Mouse (Mus musculus) T-helper 17 cell (primary cell): ENCODE results near the gene Trove2.
"Not testable (repeated sequence)": the region's sequence is repeated elsewhere in the genome, so short reads cannot be mapped to it uniquely, and the experiment has no call there.

Source experiments
- in situ Hi-C, 2 experiments: fragments of 300-600 bp; cut with MboI, MseI; formaldehyde crosslinking; loops; 1 replicate in 1 of 2; 2 replicates in 1 of 2; pipeline ENCODE4 v1.15.1; 2025; ENCODE audit warnings: high pct_unique_total_duplicates in 2 of 2

The Trove2 gene

DNA sequence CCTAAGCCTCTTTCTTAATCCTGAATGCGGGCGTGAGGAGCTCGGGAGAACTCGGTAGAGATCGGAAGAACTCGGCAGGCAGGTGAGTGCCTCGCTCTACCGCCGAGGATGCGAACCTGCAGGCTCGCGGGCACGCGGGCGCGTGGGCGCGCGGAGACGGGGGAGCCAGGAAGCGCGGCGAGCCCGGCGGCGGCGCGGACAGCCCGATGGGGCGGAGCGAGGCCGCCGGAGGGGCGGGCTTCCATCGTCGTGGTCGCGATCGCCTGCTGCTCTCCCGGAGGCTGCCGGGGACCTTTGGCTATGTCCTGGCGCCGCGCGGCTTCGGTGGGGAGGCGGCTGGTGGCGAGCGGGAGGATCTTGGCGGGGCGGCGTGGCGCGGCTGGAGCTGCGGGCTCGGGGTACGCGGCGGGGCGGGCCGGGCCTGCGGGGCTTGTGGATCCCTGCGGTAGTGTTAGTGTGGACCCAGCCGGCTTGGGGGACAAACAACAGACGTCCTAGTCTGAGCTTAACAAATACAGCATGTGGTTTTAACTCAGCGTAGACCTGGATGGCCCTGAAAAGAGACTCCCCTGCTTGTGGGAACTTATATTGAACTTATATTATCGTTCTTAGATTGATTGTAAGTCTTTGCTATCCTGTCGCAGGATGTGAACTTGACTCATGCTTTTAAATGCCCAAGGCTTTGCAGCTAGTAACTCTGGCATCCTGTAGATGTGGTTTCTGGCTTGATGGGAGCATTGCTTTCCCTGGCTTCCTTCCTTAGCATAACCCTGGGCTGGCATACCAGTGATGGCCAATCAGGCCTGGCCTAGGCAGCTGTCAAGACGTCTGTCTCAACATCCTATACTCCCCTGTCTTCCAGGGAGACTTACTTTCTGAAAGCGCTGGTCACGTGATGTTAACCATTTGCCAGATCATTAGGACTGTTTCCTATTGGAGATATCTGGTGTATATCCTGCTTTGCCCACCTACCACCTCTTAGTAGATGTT, 37.2 kb downstream of the Trove2 start:
- in situ Hi-C loops, result loop anchor here (5.0 to 10.0 kb wide), 3 partner anchors 37 to 1595 kb away; partner anchors contain the start of gene Cdc73 (in 1 of the 2)

DNA sequence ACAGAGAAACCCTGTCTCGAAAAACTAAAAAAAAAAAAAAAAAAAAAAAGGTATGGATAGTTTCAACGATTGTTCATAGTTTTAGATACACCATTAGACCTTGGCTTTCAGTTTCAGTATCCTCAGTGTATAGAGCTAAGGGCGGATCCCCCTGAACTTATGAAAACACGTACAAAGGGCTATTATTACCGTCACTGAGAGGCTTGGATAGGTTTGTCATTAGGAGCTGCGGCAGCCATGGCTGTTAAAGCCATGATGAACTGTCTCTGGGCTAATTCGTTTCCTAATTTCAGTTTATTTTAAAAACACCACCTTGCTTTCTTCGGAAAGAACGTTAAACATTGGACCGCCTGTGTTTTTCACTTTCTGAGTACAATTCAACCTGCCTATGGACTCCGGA, 38.1 kb downstream of the Trove2 start:
- in situ Hi-C loops, result loop anchor here (5.0 kb wide), 2 partner anchors 37 to 202 kb away; partner anchors contain the start of gene Cdc73 (in 1 of the 2)

DNA sequence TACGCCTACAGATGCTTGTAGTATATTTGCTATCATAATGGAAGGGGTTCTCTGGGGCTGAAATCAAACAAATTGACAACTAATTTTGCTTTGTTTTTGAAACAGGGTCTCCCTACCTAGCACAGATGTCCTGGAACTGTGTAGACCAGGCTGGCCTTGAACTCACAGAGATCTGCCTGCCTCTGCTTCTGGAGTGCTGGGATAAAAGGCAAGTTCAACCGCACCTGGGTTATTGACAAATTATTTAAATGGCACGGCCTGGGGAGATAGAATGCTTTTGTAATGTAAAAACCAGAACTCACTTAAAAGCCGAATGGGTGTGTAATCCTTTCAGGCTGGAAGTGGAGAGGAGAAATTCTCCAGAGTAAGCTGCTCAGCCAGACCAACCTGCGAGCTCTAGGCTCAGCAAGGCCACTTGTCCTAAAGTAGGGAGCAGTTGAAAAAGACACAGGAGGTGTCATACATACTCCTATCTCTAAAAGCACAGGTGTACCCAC, 42.9 kb downstream of the Trove2 start:
- in situ Hi-C loops, result no loop called here

DNA sequence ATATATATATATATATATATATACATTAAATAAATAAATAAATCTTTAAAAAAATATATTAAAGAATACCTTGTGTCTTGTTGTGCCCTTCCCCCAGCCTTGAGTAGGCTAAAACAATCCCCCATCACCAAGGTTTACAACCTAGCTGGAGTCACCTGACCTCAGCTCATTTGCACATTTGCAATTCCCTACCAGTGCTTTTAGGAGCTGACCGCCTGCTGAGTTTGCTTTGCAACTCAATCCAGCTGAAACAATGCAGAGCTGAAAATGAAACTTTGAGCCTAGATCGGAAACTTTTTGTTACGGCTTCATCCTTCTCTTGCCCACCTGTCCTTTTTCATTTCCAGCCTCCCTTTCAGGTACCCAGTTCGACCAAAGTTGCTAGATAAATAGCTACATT, 45.2 kb downstream of the Trove2 start:
- in situ Hi-C loops, result no loop called here

DNA sequence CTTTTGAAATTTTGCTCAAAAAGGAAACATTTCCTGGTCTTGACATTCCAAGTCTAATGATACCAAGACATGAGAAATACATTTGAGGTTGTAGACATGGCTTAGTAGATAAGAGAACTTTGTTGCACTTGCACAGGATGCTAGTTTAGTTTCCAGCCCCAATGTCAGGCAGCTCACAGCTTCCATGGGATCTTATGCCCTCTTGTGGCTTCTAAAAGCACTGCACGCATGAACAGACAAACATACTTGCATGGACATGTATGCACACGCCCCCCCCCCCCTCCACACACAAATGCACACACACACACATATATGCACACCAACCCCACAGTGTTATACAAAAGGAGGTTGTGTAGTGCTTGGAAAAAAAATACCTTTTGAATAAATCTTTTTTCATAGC, 46.0 kb downstream of the Trove2 start:
- in situ Hi-C loops, result no loop called here

DNA sequence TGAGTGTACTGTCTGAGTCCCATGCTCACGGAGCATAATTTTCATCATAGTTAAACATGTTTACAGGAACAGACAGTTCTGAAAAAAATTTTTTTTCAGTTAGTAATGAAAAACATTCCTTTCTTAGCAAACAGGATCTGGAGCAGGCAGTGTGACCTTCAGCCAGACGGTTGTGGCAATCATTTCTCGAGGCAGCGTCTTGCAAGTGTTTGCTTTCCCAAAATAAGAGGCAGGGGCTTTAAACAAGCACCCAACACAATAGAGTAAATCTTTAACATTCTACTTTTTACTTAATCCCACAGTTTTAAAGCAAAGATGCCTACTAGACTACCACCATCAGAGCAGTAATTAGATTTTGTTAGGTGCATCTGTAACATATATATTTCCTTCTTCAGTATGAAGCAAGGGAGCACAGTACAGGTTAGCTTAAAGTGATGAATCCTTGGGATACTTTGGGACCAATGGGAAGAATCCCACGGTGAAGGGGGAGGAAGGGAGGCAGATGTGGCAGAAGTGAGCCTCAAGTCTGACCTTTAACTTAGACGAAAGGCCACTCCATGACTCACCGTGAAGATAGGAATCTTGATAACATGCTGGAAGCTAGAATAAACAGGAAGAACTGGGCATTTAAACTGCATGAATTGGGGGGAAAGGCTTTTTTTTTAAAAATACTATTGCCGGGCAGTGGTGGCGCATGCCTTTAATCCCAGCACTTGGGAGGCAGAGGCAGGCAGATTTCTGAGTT, 49.0 kb downstream of the Trove2 start:
- in situ Hi-C loops, result no loop called here

DNA sequence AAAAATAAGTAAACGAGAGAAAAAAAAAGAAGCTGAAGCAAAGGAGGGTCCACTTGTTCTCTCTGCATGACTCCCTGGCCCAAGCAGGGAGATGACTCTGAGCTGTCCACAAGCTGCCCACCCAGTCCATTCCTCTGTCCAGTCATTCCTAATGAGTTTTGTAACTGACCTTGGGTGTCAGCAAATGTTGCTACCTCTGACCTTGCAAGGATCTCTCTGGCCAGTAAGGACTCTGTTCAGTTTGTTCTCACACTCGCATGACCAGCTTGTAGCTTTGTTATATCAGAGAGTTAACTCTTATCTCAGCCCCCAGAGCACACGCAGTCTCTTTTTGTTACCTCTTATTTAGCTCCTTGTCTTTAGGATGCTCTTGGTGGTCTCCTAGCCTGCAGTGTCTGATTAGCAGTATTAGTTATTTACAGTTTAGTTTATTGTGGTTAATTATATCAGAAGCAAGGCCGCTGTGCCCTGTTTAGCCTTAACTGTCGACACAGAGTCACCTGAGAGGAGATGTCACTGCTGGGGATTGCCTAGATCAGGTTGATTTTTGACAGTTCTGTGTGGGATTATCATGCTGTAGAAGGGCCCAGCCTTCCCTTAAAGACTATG, 52.3 kb downstream of the Trove2 start:
- in situ Hi-C loops, result no loop called here

DNA sequence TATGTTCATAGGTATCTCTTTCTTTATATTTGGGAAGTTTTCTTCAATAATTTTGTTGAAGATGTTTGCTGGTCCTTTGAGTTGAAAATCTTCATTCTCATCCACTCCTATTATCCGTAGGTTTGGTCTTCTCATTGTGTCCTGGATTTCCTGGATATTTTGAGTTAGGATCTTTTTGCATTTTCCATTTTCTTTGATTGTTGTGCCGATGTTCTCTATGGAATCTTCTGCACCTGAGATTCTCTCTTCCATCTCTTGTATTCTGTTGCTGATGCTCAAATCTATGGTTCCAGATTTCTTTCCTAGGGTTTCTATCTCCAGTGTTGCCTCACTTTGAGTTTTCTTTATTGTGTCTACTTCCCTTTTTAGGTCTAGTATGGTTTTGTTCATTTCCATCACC, 60.8 kb downstream of the Trove2 start, which contains the start of gene Glrx2:
Glrx2 (plus strand) TSS at position 301 of the 400 bp plus-strand sequence.
- in situ Hi-C loops, result not testable (repeated sequence)

DNA sequence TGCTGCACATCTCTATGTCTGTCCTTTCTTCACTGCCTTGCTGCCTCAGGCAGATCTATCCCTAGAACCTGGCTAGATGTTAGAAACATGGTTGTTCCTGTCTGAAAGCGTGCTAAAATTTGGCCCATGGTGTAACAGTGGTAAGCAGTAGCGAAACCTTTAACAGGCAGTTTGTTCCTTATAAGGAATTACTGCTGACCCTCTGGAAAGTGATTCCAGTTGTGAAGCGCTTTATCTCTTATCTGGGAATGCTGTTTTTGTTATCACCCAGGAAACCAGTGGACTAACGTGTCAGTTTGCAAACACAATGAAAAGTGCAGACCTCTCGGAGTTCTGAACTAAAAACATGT, 66.3 kb downstream of the Trove2 start:
- in situ Hi-C loops, result no loop called here

DNA sequence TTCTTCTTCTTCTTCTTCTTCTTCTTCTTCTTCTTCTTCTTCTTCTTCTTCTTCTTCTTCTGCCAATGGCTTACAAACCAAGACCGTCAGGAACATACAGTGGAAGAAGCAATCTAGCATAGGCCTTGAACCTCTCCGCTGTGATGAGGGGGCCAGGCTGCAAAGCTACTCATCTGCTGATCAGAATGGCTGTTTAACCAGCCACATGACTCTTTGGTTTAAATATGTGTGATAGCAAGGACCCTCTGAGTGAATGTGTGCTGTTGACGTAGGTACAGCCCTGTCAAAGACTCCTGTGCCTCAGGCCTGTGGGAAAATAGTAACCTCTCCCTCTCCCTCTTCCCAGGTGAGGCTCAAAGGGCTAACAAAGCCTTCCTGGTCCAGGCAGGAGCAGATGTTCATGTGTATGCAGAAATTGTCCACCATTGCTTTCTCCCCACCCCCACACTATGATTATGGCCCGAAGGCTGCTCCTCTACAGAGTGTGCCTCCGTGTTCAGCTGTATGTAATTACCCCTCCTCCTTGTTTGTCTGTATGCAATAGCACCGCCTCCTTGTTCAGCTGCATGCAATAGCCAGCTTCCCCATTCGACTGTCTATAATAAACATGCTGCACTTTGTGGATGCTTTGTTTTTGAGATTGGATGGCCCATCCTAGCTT, 66.8 kb downstream of the Trove2 start:
- in situ Hi-C loops, result loop anchor here in 1 of 2 experiments (5.0 to 10.0 kb wide), 2 partner anchors 62 to 295 kb away; partner anchors contain the start of gene Rgs2

DNA sequence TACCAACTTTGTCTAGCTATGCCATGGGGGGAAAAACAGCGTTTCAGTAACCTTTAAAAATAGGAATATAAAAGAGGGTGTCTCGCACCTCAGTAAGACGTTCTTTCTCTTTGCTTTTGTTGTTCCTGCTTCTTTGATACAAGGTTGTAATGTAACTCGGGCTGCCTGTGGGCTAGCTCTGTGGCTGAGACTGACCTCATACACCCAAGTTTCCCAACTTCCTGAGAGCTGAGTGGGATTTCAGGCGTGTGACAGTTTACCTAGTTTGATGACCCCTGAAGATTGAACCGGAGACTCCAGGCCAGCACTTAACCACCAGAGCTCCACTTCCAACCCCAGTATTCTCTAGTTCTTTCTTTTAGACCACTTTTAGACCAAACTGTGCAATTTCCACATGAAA, 68.5 kb downstream of the Trove2 start:
- in situ Hi-C loops, result loop anchor here in 1 of 2 experiments (5.0 to 10.0 kb wide), 2 partner anchors 64 to 296 kb away; partner anchors contain the start of gene Rgs2

DNA sequence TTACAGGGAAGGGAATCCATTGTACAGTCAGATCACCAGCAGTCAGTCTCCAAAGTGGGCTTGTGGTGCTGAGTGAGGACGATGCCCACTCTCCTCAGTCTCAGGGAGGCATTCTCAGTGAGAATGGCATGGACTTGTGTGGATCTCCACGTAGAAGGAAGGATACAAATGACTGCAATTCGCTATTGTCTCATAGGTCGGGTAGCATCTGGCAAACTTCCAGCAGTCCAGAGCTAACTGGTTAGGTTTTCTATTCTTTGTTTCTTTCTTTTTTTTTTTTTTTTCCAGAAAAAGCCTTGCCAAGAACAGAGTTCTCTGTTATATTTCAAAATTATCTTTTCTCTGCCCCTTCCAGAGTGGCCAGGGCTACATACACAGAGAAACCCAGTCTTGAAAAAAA, 69.9 kb downstream of the Trove2 start:
- in situ Hi-C loops, result loop anchor here in 1 of 2 experiments (5.0 to 10.0 kb wide), 2 partner anchors 65 to 298 kb away; partner anchors contain the start of gene Rgs2

DNA sequence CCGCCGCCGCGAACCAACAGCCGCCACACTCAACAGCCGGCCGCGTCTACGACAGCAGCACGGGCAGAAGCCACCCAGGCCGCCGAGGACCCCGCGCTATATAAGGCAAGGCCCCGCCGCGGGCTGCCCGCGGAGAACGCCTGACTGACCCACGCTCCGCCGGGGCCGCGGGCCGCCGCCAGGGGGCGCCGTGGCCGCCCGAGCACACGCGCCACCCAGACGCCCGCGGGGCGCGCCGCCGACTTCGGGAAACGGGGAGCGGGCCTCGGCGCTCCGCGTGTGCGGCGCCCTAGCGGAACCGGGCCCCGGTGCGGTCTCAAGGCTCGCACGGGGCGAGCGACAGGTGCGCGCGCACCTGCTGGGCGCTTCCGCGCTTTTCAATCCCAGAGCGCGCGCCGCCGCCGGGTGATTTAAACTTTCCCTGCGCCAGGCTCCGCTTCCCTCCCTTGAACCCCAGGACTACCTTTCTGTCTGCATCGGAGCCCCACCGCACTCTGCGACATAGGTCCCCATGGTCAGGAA, 74.1 kb downstream of the Trove2 start, which contains the start of gene Cdc73:
Cdc73 (minus strand) TSS at position 153 of the 522 bp plus-strand sequence.
- in situ Hi-C loops, result loop anchor here (5.0 to 10.0 kb wide), 2 partner anchors 34 to 302 kb away; partner anchors contain the start of gene Rgs2 (in 1 of the 2)

DNA sequence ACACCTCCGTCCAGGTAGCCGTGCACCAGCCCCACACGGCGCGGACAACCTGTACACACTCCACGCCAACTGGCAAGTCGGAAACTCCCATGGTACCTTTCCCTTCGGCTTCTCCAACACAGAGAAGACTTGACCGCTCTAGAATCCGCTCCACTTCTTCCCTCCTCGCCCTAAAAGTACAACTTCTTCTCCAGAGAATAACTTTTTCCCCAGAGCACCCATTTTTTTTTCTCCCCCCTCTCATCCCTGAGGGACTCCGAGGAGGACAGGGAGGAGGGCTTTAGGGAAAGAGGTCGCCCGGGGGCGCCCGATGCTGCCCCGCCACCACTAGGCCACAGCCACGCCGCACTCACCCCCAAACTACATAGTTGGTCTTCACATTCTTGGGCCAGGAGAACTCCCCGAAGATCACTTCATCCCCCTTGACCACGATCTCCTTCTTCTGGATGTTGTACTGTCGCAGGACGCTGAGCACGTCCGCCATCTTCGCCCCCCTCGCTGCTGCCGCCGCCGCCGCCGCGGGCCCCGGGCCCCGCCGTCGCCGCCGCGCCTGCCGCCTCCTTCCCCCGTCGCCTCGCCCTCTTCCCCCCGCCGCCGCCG, 74.6 kb downstream of the Trove2 start:
- in situ Hi-C loops, result loop anchor here (5.0 to 10.0 kb wide), 2 partner anchors 35 to 303 kb away; partner anchors contain the start of gene Rgs2 (in 1 of the 2)

DNA sequence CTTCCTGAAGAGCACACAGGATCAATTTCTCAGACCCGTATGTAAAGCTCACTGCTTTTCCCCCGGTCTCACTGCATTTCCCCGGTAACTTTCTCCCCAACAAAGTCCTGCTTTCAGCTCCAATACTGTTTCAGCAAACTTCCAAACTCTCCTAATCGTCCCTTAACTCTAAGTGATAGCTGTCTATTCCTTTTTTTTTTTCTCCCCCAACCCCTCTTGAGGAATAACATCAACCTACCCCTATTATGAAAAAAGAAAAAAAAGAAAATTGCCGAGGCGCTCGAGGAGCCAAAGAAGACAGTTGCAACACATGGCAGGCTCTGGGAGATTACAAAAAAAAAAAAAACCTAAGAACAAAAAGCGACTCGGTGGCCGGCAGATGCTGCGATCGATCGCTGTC, 75.1 kb downstream of the Trove2 start:
- in situ Hi-C loops, result loop anchor here (5.0 to 10.0 kb wide), 2 partner anchors 36 to 303 kb away; partner anchors contain the start of gene Rgs2 (in 1 of the 2)
